Mouse (Mus musculus): Measurements from ENCODE around the gene Nceh1. TPM values are rescaled to one million over a fixed set of nuclear protein-coding genes. Genes with fewer than 3 reads are reported as not detected.

Gene Nceh1
- polyA plus RNA-seq, 1 experiment from 2014 or later: 26.6 TPM

GRCm38 (mm10) chr3:27326633-27327191, 143.9 kb downstream of the Nceh1 start:
- Histone ChIP-seq H3K36me3 (ENCODE audit: insufficient read depth, low read length) (no peaks in the 10 kb centered on the region), H3K9me3 (ENCODE audit: low read length) (no peaks in the 10 kb centered on the region), H3K27ac (ENCODE audit: low read length) (no peak overlapping the region), H3K27me3 (ENCODE audit: insufficient read depth, low read length) (no peaks in the 10 kb centered on the region), H3K4me2 (replicated peaks; ENCODE audit: low read depth, low read length) (no peak overlapping the region), H3K4me3 (ENCODE audit: low read length) (no peak overlapping the region), H3K9ac (replicated peaks; ENCODE audit: low read length) (no peak overlapping the region), H3K4me1 (ENCODE audit: insufficient read depth, low read length) (peaks cover 8% of the 10 kb centered on the region; the same call in 1 of the 2 replicates)
- WGBS: 27% methylated on average over 4 of the region's 4 CpGs
- ATAC-seq (ENCODE audit: low FRiP score, low TSS enrichment): peak; percentile 84

DNA sequence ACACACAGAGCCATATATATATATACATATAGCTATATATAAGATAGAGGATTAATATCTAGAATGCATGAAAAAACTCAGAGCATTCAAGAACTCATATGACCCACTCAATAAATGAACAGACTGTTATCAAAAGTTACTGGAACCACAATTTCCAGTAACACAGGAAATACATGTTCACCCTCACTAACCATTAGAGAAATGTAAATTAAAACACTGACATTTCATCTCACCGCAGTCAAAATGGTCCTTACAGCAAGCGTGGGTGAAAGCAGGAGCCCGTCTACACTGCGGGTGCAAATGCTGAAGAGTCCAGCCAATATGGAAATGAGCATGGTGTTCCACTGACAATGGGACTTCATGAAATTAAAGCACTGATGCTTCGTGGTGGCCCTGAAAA, 147.9 kb downstream of the Nceh1 start:
- 93% methylated on average over 5 of the region's 5 CpGs for WGBS
- H3K9ac ChIP-seq (replicated peaks; ENCODE audit: low read length): no peak overlapping the region
- H3K9me3 ChIP-seq (ENCODE audit: low read length): no peaks in the 10 kb centered on the region
- H3K27me3 ChIP-seq (ENCODE audit: insufficient read depth, low read length): no peaks in the 10 kb centered on the region
- ATAC-seq (ENCODE audit: low FRiP score, low TSS enrichment): no peak
- no peak overlapping the region for H3K4me3 ChIP-seq (ENCODE audit: low read length)
- H3K27ac ChIP-seq (ENCODE audit: low read length): no peak overlapping the region
- no peak overlapping the region for H3K4me2 ChIP-seq (replicated peaks; ENCODE audit: low read depth, low read length)
- peaks cover 9% of the 10 kb centered on the region for H3K4me1 ChIP-seq (ENCODE audit: insufficient read depth, low read length)
- no peaks in the 10 kb centered on the region for H3K36me3 ChIP-seq (ENCODE audit: insufficient read depth, low read length)

Other genes starting within 250 kb of the Nceh1 start
- 58.9 and 63.9 TPM in 2 replicates for gene Ect2, start 29.1 kb upstream of the Nceh1 start, polyA plus RNA-seq (2015; fragmentation: Nextera tagmentation; extraction: Ambion mirVana)
- gene Tnfsf10, start 134.1 kb downstream of the Nceh1 start, polyA plus RNA-seq (2015; fragmentation: Nextera tagmentation; extraction: Ambion mirVana): 0.81 and 0.95 TPM in 2 replicates
- not detected in 2 replicates for gene Ghsr, start 188.4 kb downstream of the Nceh1 start, polyA plus RNA-seq (2015; fragmentation: Nextera tagmentation; extraction: Ambion mirVana)